8 mouse cellular contexts compared by ENCODE assay signal in the genomic region with DNA sequence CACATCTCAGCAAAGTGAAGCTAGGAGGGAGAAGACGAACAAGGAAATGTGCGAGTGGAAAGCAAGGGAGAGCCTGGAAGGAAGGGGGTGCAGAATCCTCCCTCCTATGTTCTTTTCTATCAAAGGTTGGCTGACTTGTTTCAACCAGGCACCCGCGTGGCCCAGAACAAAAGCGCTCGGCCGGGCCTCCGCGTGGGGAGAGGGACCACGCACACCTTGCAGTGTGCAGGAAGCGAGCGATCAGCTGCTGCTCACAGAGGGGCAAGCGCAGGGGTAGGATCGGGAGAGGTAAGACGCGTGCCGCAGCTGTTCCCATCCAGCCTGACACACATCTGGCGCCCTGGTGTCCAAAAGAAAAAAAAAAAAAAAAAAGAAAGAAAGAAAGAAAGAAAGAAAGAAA. TPM values are rescaled to one million over a fixed set of nuclear protein-coding genes. Genes with fewer than 3 reads are reported as not detected.
DNase-seq lines count a peak whose midpoint lies in the region; ATAC-seq lines count a peak whose summit lies in the region.

No protein-coding gene starts in this region.

- 0 out of 2 replicates have a peak, but pooled peaks have one; percentile 29 for ATAC-seq in lung, embryonic 16.5 days (ENCODE audit: low read depth)
- no peak for ATAC-seq in embryonic facial prominence, embryonic 15.5 days (ENCODE audit: insufficient number of reproducible peaks, low FRiP score, low TSS enrichment, low read depth)
- ATAC-seq in neural tube, embryonic 13.5 days (ENCODE audit: low read depth): peak; percentile 62; the same call in 1 of the 2 replicates

- H3K36me3 ChIP-seq in lung, embryonic 16.5 days (ENCODE audit: control insufficient read depth, insufficient read depth, low read length): no peaks in the 10 kb centered on the region
- H3K36me3 ChIP-seq in embryonic facial prominence, embryonic 15.5 days: no peaks in the 10 kb centered on the region
- H3K36me3 ChIP-seq in limb, embryonic 10.5 days: no peaks in the 10 kb centered on the region
- no peaks in the 10 kb centered on the region for H3K36me3 ChIP-seq in neural tube, embryonic 13.5 days

- intact Hi-C loops in gastrocnemius, postnatal 14 days (cut with DNase I; ENCODE audit: low total_unique reads): no loop called here

- peak overlapping the region; percentile 58 for H3K9ac ChIP-seq in lung, embryonic 16.5 days (ENCODE audit: low read length)
- peak overlapping the region; percentile 31; the same call in 1 of the 2 replicates for H3K9ac ChIP-seq in embryonic facial prominence, embryonic 15.5 days
- peak overlapping the region; percentile 73 for H3K9ac ChIP-seq in neural tube, embryonic 13.5 days

- no peak for DNase-seq in lung, postnatal 10 days
- peak; percentile 56 for DNase-seq in limb, embryonic 10.5 days (ENCODE audit: low spot score)
- no peak for DNase-seq in gastrocnemius, postnatal 14 days
- no peak for DNase-seq in left cerebral cortex, adult 18-20 months (ENCODE audit: low spot score in 2 of 2)
- DNase-seq in right cerebral cortex, adult 2 months (ENCODE audit: low spot score in 2 of 2): no peak

- WGBS in lung, embryonic 16.5 days: 1% methylated on average over 18 of the region's 18 CpGs
- 5% methylated on average over 18 of the region's 18 CpGs for WGBS in embryonic facial prominence, embryonic 15.5 days
- WGBS in limb, embryonic 10.5 days: 6% methylated on average over 18 of the region's 18 CpGs
- 4% methylated on average over 18 of the region's 18 CpGs for WGBS in neural tube, embryonic 13.5 days

- no peaks in the 10 kb centered on the region for H3K9me3 ChIP-seq in lung, embryonic 16.5 days (ENCODE audit: control insufficient read depth, low read length)
- H3K9me3 ChIP-seq in embryonic facial prominence, embryonic 15.5 days (replicated peaks): no peaks in the 10 kb centered on the region
- H3K9me3 ChIP-seq in limb, embryonic 10.5 days (replicated peaks): no peaks in the 10 kb centered on the region
- no peaks in the 10 kb centered on the region for H3K9me3 ChIP-seq in neural tube, embryonic 13.5 days

- H3K4me1 ChIP-seq in lung, embryonic 16.5 days (replicated peaks; ENCODE audit: control insufficient read depth, insufficient read depth, low read length): no peaks in the 10 kb centered on the region
- H3K4me1 ChIP-seq in embryonic facial prominence, embryonic 15.5 days: peaks cover 3% of the 10 kb centered on the region; the same call in 1 of the 2 replicates
- H3K4me1 ChIP-seq in limb, embryonic 10.5 days: peaks cover 7% of the 10 kb centered on the region; the same call in 1 of the 2 replicates
- no peaks in the 10 kb centered on the region; the same call in none of the 2 replicates for H3K4me1 ChIP-seq in neural tube, embryonic 13.5 days (replicated peaks)

- no peaks in the 10 kb centered on the region for H3K27me3 ChIP-seq in lung, embryonic 16.5 days (ENCODE audit: control insufficient read depth, insufficient read depth, low read depth, low read length)
- H3K27me3 ChIP-seq in embryonic facial prominence, embryonic 15.5 days: no peaks in the 10 kb centered on the region
- H3K27me3 ChIP-seq in limb, embryonic 10.5 days (ENCODE audit: low read depth, poor library complexity, severe bottlenecking): peaks cover 33% of the 10 kb centered on the region
- H3K27me3 ChIP-seq in neural tube, embryonic 13.5 days: peaks cover 20% of the 10 kb centered on the region

- no peak overlapping the region for H3K27ac ChIP-seq in lung, embryonic 16.5 days (ENCODE audit: low read length)
- H3K27ac ChIP-seq in embryonic facial prominence, embryonic 15.5 days (replicated peaks): no peak overlapping the region
- 0 out of 2 replicates have a peak overlapping the region, but pooled peaks have one; percentile 53 for H3K27ac ChIP-seq in limb, embryonic 10.5 days
- H3K27ac ChIP-seq in neural tube, embryonic 13.5 days (replicated peaks): no peak overlapping the region

- peak overlapping the region; percentile 97 for H3K4me2 ChIP-seq in lung, embryonic 16.5 days (ENCODE audit: low read depth, low read length)
- peak overlapping the region; percentile 92 for H3K4me2 ChIP-seq in embryonic facial prominence, embryonic 15.5 days (replicated peaks)
- peak overlapping the region; percentile 98 for H3K4me2 ChIP-seq in neural tube, embryonic 13.5 days

- H3K4me3 ChIP-seq in lung, embryonic 16.5 days (ENCODE audit: low read length): peak overlapping the region; percentile 55
- peak overlapping the region; percentile 62 for H3K4me3 ChIP-seq in embryonic facial prominence, embryonic 15.5 days (replicated peaks)
- peak overlapping the region; percentile 64 for H3K4me3 ChIP-seq in limb, embryonic 10.5 days
- peak overlapping the region; percentile 57 for H3K4me3 ChIP-seq in neural tube, embryonic 13.5 days

RNA-seq across cellular contexts. Expression of a gene that starts 0.9 kb away (rescaled TPM):
- 1.0 and 1.1 TPM in 2 replicates for polyA plus RNA-seq in lung, embryonic 16.5 days (2015; fragmentation: Nextera tagmentation; extraction: Ambion mirVana)
- 6.5 and 7.2 TPM in 2 replicates for polyA plus RNA-seq in embryonic facial prominence, embryonic 15.5 days (2015; fragmentation: Nextera tagmentation; extraction: Ambion mirVana)
- polyA plus RNA-seq in limb, embryonic 10.5 days (2016; fragmentation: Nextera tagmentation; extraction: Ambion mirVana): 1.3 and 1.7 TPM in 2 replicates
- polyA plus RNA-seq in neural tube, embryonic 13.5 days (2015; fragmentation: Nextera tagmentation; extraction: Ambion mirVana): 1.0 and 1.4 TPM in 2 replicates
- total RNA-seq in gastrocnemius, postnatal 14 days (2021): under 1 TPM in 1 of 2 experiments, not detected in 1; 0.04 TPM
- under 1 TPM; 0.12 to 0.16 TPM for total RNA-seq in left cerebral cortex, adult 18-20 months (2021)

RNA-seq across cellular contexts. Expression of a gene that starts 46.3 kb away (rescaled TPM):
- 8.4 and 8.5 TPM in 2 replicates for polyA plus RNA-seq in lung, embryonic 16.5 days (2015; fragmentation: Nextera tagmentation; extraction: Ambion mirVana)
- polyA plus RNA-seq in embryonic facial prominence, embryonic 15.5 days (2015; fragmentation: Nextera tagmentation; extraction: Ambion mirVana): 7.1 and 7.5 TPM in 2 replicates
- polyA plus RNA-seq in limb, embryonic 10.5 days (2016; fragmentation: Nextera tagmentation; extraction: Ambion mirVana): 6.0 and 7.9 TPM in 2 replicates
- polyA plus RNA-seq in neural tube, embryonic 13.5 days (2015; fragmentation: Nextera tagmentation; extraction: Ambion mirVana): 15.0 and 15.9 TPM in 2 replicates
- total RNA-seq in gastrocnemius, postnatal 14 days (2021): 1 to 10 TPM in 1 of 2 experiments, under 1 TPM in 1; 0.66 to 1.2 TPM
- total RNA-seq in left cerebral cortex, adult 18-20 months (2021): 10 to 100 TPM; 14.1 to 17.0 TPM

RNA-seq across cellular contexts. Expression of a gene that starts 54.6 kb away (rescaled TPM):
- 31.5 and 34.5 TPM in 2 replicates for polyA plus RNA-seq in lung, embryonic 16.5 days (2015; fragmentation: Nextera tagmentation; extraction: Ambion mirVana)
- 22.5 and 28.3 TPM in 2 replicates for polyA plus RNA-seq in embryonic facial prominence, embryonic 15.5 days (2015; fragmentation: Nextera tagmentation; extraction: Ambion mirVana)
- 5.6 and 10.6 TPM in 2 replicates for polyA plus RNA-seq in limb, embryonic 10.5 days (2016; fragmentation: Nextera tagmentation; extraction: Ambion mirVana)
- polyA plus RNA-seq in neural tube, embryonic 13.5 days (2015; fragmentation: Nextera tagmentation; extraction: Ambion mirVana): 21.9 and 23.5 TPM in 2 replicates
- 10 to 100 TPM; 24.6 to 27.0 TPM for total RNA-seq in gastrocnemius, postnatal 14 days (2021)
- total RNA-seq in left cerebral cortex, adult 18-20 months (2021): 10 to 100 TPM; 29.6 to 32.6 TPM
